Mouse (Mus musculus) adrenal gland, postnatal 10 days (tissue): ENCODE results near the gene Glyctk. TPM values are rescaled to one million over a fixed set of nuclear protein-coding genes. Genes with fewer than 3 reads are reported as not detected.

Experiments used
- DNase-seq: peaks from one replicate; pipeline ENCODE4 v3.0.0; 2021; ENCODE audit warnings: mixed read lengths
- microRNA-seq: library from miRNA; unstranded; fragments of <30 nt; microRNA quantifications from one replicate; pipeline ENCODE4 v1.2.0, GENCODE M21; 2021
- total RNA-seq, 2 experiments: library from RNA; stranded (reverse); gene quantifications; 2 replicates each; pipeline ENCODE4 v1.2.3; 2021

Gene Glyctk
- total RNA-seq, 2 experiments from 2014 or later = 15.7 to 23.2 TPM

GRCm38 (mm10) chr9:106147851-106148431, 10.0 kb downstream of the Glyctk start:
- no peak for DNase-seq

- DNase-seq = no peak
These were observed 10.7 kb downstream of the Glyctk start for GRCm38 (mm10) chr9:106147281-106147680.

- DNase-seq = no peak
These were observed 12.4 kb downstream of the Glyctk start for GRCm38 (mm10) chr9:106145582-106145981.

GRCm38 (mm10) chr9:106144176-106144575, 13.8 kb downstream of the Glyctk start:
- DNase-seq = no peak

- no peak for DNase-seq
These were observed 16.0 kb downstream of the Glyctk start for GRCm38 (mm10) chr9:106141955-106142354.

- DNase-seq = peak; percentile 49
These were observed 18.2 kb downstream of the Glyctk start for GRCm38 (mm10) chr9:106139763-106140162.

GRCm38 (mm10) chr9:106137671-106138216, 20.2 kb downstream of the Glyctk start:
- DNase-seq = no peak

GRCm38 (mm10) chr9:106130250-106130649, 27.7 kb downstream of the Glyctk start:
- DNase-seq = no peak

- DNase-seq = no peak
These were observed 28.9 kb downstream of the Glyctk start for GRCm38 (mm10) chr9:106129072-106129471.

GRCm38 (mm10) chr9:106126786-106127251, 31.1 kb downstream of the Glyctk start:
- no peak for DNase-seq

GRCm38 (mm10) chr9:106123599-106123998, 34.3 kb downstream of the Glyctk start:
- peak; percentile 51 for DNase-seq

- DNase-seq = no peak
These were observed 38.9 kb downstream of the Glyctk start for GRCm38 (mm10) chr9:106119075-106119474.

- no peak for DNase-seq
These were observed 42.0 kb downstream of the Glyctk start for GRCm38 (mm10) chr9:106115801-106116424.

- peak; percentile 85 for DNase-seq
These were observed 45.0 kb downstream of the Glyctk start for GRCm38 (mm10) chr9:106112770-106113423.

GRCm38 (mm10) chr9:106106241-106106640, 51.7 kb downstream of the Glyctk start:
- no peak for DNase-seq

GRCm38 (mm10) chr9:106104401-106104800, 53.5 kb downstream of the Glyctk start:
- no peak for DNase-seq

Small RNA genes lying within 50 kb of the gene (microRNA-seq; reads per million reads assigned to microRNA genes)
- gene Mir135a-1 (not detected), gene Mirlet7g (93,618 reads per million, percentile 100 among the genes with 10 or more reads in this experiment)

Other genes starting within 250 kb of the Glyctk start
- gene Col6a5, start 197.5 kb downstream of the Glyctk start, total RNA-seq = 1 to 10 TPM; 4.8 to 4.9 TPM
- gene Col6a4, start 61.4 kb downstream of the Glyctk start, total RNA-seq = 1 to 10 TPM in 1 of 2 experiments, under 1 TPM in 1; 0.96 to 1.7 TPM
- 10 to 100 TPM; 72.1 to 87.6 TPM for gene Wdr82, start 12.8 kb upstream of the Glyctk start, total RNA-seq
- gene Ppm1m, start 41.6 kb upstream of the Glyctk start, total RNA-seq = 100 to 1,000 TPM; 119 to 129 TPM
- 10 to 100 TPM; 38.5 to 58.6 TPM for gene Twf2, start 45.0 kb upstream of the Glyctk start, total RNA-seq
- 1 to 10 TPM; 1.2 to 1.5 TPM for gene Tlr9, start 64.5 kb upstream of the Glyctk start, total RNA-seq
- 1,000 to 10,000 TPM in 1 of 2 experiments, 100 to 1,000 TPM in 1; 940 to 1,609 TPM for gene Alas1, start 90.5 kb upstream of the Glyctk start, total RNA-seq
- gene Poc1a, start 122.9 kb upstream of the Glyctk start, total RNA-seq = 1 to 10 TPM; 7.3 to 8.8 TPM
- 10 to 100 TPM; 21.0 to 26.1 TPM for gene Dusp7, start 210.5 kb upstream of the Glyctk start, total RNA-seq